Mouse (Mus musculus): ENCODE measurements at regions not wholly inside any gene's neighbourhood (a gene's known extent, or its start where the extent isn't known, plus 50 kb on each side); places are given as distances from the start of the nearest gene placed in this dataset.

DNA sequence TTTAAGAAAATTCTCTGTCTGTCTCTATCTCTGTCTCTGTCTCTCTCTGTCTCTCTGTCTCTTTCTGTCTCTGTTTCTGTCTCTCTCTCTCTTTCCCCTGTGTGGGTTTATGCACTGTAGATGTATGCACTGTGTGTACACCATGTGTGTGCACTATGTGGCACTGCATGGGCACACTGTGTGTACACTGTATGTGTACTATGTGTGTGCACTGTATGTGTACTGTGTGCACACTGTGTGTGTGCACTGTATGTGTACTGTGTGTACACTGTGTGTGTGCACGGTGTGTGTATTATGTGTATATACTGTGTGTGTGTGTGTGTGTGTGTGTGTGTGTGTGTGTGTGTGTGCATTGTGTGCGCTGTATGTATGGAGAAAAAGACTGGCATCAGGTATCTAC lies 281.5 kb upstream of the Dynlrb2 start:
- Histone ChIP-seq H3K36me3 (replicated peaks; ENCODE audit: control insufficient read depth, insufficient read depth, low read depth) (no peaks in the 10 kb centered on the region), H3K4me1 (replicated peaks; ENCODE audit: control insufficient read depth in 2 of 2, insufficient read depth in 2 of 2, low read length in 1 of 2) (no peaks in the 10 kb centered on the region), H3K4me3 (ENCODE audit: insufficient read depth in 1 of 2, low read depth in 2 of 2, low read length in 2 of 2) (no peak overlapping the region), H3K27ac (no peak overlapping the region), H3K9ac (replicated peaks) (no peak overlapping the region), H3K27me3 (ENCODE audit: control insufficient read depth, insufficient read depth, low read length) (no peaks in the 10 kb centered on the region), H3K4me2 (ENCODE audit: low read depth) (no peak overlapping the region), H3K9me3 (ENCODE audit: control insufficient read depth, low read length) (no peaks in the 10 kb centered on the region)
- ATAC-seq (ENCODE audit: insufficient read depth) (no peak), DNase-seq (ENCODE audit: low read depth in 3 of 3, low spot score in 3 of 3) (no peak)
- TF ChIP-seq EP300 (IDR thresholded peaks at IDR 0.05; ENCODE audit: low read depth) (no peak), CTCF (IDR thresholded peaks at IDR 0.05; ENCODE audit: low read depth) (no peak)
- 66% methylated on average over 2 of the region's 2 CpGs for WGBS (ENCODE audit: insufficient replicate concordance)

DNA sequence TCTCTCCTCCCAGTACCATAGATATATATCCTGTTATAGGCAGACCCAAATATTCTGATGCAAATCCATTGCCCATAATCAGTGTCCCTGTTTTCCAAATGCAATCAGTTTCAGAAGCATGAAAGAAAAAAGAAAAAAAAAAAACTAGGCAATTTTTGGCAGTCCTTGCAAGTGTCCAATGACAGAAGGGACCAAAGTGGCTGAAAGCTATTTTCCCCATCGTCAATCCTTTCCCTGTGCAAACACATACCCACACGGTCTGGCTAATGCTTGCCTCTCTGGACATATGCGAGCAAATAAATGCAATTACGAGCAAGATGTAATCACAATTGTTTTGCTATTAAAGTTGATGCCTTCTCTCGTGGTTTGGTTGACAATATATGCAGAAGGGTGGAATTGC lies 288.9 kb upstream of the Dynlrb2 start:
- Histone ChIP-seq H3K4me2 (ENCODE audit: low read depth) (no peak overlapping the region), H3K9ac (replicated peaks) (no peak overlapping the region), H3K27ac (no peak overlapping the region), H3K9me3 (ENCODE audit: control insufficient read depth, low read length) (no peaks in the 10 kb centered on the region), H3K27me3 (ENCODE audit: control insufficient read depth, insufficient read depth, low read length) (no peaks in the 10 kb centered on the region), H3K4me3 (ENCODE audit: insufficient read depth in 1 of 2, low read depth in 2 of 2, low read length in 2 of 2) (no peak overlapping the region), H3K36me3 (replicated peaks; ENCODE audit: control insufficient read depth, insufficient read depth, low read depth) (no peaks in the 10 kb centered on the region), H3K4me1 (replicated peaks; ENCODE audit: control insufficient read depth in 2 of 2, insufficient read depth in 2 of 2, low read length in 1 of 2) (no peaks in the 10 kb centered on the region)
- 53% methylated on average over 5 of the region's 5 CpGs for WGBS (ENCODE audit: insufficient replicate concordance)
- no peak for ATAC-seq (ENCODE audit: insufficient read depth)
- DNase-seq (ENCODE audit: low read depth in 3 of 3, low spot score in 3 of 3): no peak
- TF ChIP-seq EP300 (IDR thresholded peaks at IDR 0.05; ENCODE audit: low read depth) (no peak), CTCF (IDR thresholded peaks at IDR 0.05; ENCODE audit: low read depth) (no peak)

DNA sequence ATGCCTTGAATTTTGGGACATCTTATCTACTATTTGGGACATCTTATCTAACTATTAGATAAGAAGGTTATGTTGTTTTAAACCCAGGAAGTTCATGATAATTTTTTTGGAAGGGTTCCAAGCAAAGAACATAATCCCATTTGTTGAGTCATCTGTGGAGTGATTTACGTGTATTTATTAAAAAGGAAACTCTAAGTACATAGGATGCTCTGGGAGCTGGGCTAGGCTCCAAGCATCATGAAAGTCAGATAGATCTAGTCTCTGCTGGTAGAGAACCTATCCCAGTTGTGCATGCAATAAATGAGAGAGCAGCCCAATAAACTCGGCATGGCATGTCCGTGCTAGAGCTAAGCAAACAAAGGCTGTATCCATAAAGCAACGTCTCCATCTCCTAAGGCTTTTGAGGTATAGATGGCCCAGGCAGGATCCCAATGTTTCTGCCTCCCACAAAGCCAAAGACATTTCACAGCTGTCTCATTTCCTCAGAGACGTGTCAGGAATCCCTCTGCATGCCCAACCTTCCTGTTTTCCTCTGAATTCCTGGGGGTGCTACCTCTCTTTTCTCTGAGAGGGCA lies 289.4 kb upstream of the Dynlrb2 start:
- no peak overlapping the region for H3K9ac ChIP-seq (replicated peaks)
- TF ChIP-seq CTCF (IDR thresholded peaks at IDR 0.05; ENCODE audit: low read depth) (no peak), EP300 (IDR thresholded peaks at IDR 0.05; ENCODE audit: low read depth) (no peak)
- 54% methylated on average over 5 of the region's 5 CpGs for WGBS (ENCODE audit: insufficient replicate concordance)
- no peaks in the 10 kb centered on the region for H3K9me3 ChIP-seq (ENCODE audit: control insufficient read depth, low read length)
- H3K27ac ChIP-seq: no peak overlapping the region
- ATAC-seq (ENCODE audit: insufficient read depth) (no peak), DNase-seq (ENCODE audit: low read depth in 3 of 3, low spot score in 3 of 3) (no peak)
- H3K4me2 ChIP-seq (ENCODE audit: low read depth): no peak overlapping the region
- H3K4me1 ChIP-seq (replicated peaks; ENCODE audit: control insufficient read depth in 2 of 2, insufficient read depth in 2 of 2, low read length in 1 of 2): no peaks in the 10 kb centered on the region
- no peaks in the 10 kb centered on the region for H3K27me3 ChIP-seq (ENCODE audit: control insufficient read depth, insufficient read depth, low read length)
- H3K36me3 ChIP-seq (replicated peaks; ENCODE audit: control insufficient read depth, insufficient read depth, low read depth): no peaks in the 10 kb centered on the region
- H3K4me3 ChIP-seq (ENCODE audit: insufficient read depth in 1 of 2, low read depth in 2 of 2, low read length in 2 of 2): no peak overlapping the region

DNA sequence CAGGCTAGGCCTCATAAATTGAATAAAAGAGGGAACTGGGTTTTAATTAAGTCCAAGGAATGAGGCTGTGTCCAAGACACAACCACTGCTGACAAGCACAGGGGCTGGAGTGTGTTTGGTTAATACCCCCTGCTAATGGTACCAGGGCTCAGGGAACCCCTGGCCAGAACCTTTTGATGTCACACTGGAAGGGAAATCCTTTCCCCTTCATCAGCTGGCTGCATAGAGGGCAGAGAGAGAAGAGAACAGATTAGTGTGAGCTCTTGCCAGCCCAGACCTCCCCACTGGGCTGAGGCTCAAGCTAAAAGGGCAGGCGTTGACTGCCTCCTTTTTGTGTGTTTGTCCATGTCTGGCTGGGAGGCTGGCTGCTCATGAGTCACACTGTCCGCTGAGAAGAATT lies 301.1 kb upstream of the Dynlrb2 start:
- TF ChIP-seq EP300 (IDR thresholded peaks at IDR 0.05; ENCODE audit: low read depth) (no peak), CTCF (IDR thresholded peaks at IDR 0.05; ENCODE audit: low read depth) (no peak)
- Histone ChIP-seq H3K4me3 (ENCODE audit: insufficient read depth in 1 of 2, low read depth in 2 of 2, low read length in 2 of 2) (no peak overlapping the region), H3K27ac (no peak overlapping the region), H3K9ac (replicated peaks) (no peak overlapping the region), H3K36me3 (replicated peaks; ENCODE audit: control insufficient read depth, insufficient read depth, low read depth) (no peaks in the 10 kb centered on the region), H3K4me1 (replicated peaks; ENCODE audit: control insufficient read depth in 2 of 2, insufficient read depth in 2 of 2, low read length in 1 of 2) (no peaks in the 10 kb centered on the region), H3K27me3 (ENCODE audit: control insufficient read depth, insufficient read depth, low read length) (no peaks in the 10 kb centered on the region), H3K4me2 (ENCODE audit: low read depth) (no peak overlapping the region), H3K9me3 (ENCODE audit: control insufficient read depth, low read length) (no peaks in the 10 kb centered on the region)
- 48% methylated on average over 2 of the region's 2 CpGs for WGBS (ENCODE audit: insufficient replicate concordance)
- DNase-seq (ENCODE audit: low read depth in 3 of 3, low spot score in 3 of 3): no peak
- ATAC-seq (ENCODE audit: insufficient read depth): no peak

DNA sequence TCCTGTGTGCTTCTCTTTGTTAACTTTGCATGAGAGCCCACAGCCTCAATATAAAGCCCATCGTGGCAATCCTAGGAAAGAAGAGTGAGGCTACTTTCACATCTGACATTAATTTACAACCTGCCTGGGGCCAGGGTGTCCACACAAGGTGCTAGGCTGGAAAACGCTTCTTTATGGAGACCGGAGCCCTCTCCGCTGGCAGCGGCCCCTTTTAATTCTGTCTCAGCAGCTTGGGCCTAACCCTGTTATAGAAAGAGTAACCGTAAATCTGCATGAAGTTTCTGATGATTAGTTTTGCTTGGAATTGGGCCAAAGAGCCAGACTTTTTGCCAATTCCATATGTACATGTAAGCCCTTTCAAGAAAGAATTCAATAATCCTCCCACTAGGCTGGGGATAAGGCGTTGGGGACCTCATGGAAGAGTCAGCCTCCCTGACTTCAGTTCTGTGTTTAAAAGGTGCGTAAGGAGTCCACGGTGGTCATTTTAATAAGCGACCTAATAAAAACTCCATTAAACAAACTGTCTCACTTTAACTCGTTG lies 304.2 kb upstream of the Dynlrb2 start:
- Histone ChIP-seq H3K27ac (no peak overlapping the region), H3K4me1 (replicated peaks; ENCODE audit: control insufficient read depth in 2 of 2, insufficient read depth in 2 of 2, low read length in 1 of 2) (no peaks in the 10 kb centered on the region), H3K9ac (replicated peaks) (no peak overlapping the region), H3K27me3 (ENCODE audit: control insufficient read depth, insufficient read depth, low read length) (no peaks in the 10 kb centered on the region), H3K9me3 (ENCODE audit: control insufficient read depth, low read length) (no peaks in the 10 kb centered on the region), H3K4me2 (ENCODE audit: low read depth) (no peak overlapping the region), H3K36me3 (replicated peaks; ENCODE audit: control insufficient read depth, insufficient read depth, low read depth) (no peaks in the 10 kb centered on the region), H3K4me3 (ENCODE audit: insufficient read depth in 1 of 2, low read depth in 2 of 2, low read length in 2 of 2) (no peak overlapping the region)
- WGBS (ENCODE audit: insufficient replicate concordance): 68% methylated on average over 11 of the region's 11 CpGs
- no peak for DNase-seq (ENCODE audit: low read depth in 3 of 3, low spot score in 3 of 3)
- no peak for TF ChIP-seq CTCF (IDR thresholded peaks at IDR 0.05; ENCODE audit: low read depth)
- no peak for TF ChIP-seq EP300 (IDR thresholded peaks at IDR 0.05; ENCODE audit: low read depth)
- no peak for ATAC-seq (ENCODE audit: insufficient read depth)

Measured in liver, embryonic 14.5 days (tissue).